Mouse (Mus musculus): ENCODE results near the gene Lrp1.

Lrp1 gene

GRCm38 (mm10) chr10:127652906-127653638, 32.1 kb upstream of the Lrp1 start:
- DNase-seq (ENCODE audit: low read depth, low spot score), result no peak

GRCm38 (mm10) chr10:127645791-127646190, 24.8 kb upstream of the Lrp1 start:
- DNase-seq (ENCODE audit: low read depth, low spot score), result no peak

GRCm38 (mm10) chr10:127643553-127644238, 22.7 kb upstream of the Lrp1 start:
- peak; percentile 86 for DNase-seq (ENCODE audit: low read depth, low spot score)

GRCm38 (mm10) chr10:127642772-127643552, 22.0 kb upstream of the Lrp1 start, which contains the start of gene Stat6:
TSS of gene Stat6 (plus strand) at chr10:127642986.
- DNase-seq (ENCODE audit: low read depth, low spot score), result peak; percentile 92

DNA sequence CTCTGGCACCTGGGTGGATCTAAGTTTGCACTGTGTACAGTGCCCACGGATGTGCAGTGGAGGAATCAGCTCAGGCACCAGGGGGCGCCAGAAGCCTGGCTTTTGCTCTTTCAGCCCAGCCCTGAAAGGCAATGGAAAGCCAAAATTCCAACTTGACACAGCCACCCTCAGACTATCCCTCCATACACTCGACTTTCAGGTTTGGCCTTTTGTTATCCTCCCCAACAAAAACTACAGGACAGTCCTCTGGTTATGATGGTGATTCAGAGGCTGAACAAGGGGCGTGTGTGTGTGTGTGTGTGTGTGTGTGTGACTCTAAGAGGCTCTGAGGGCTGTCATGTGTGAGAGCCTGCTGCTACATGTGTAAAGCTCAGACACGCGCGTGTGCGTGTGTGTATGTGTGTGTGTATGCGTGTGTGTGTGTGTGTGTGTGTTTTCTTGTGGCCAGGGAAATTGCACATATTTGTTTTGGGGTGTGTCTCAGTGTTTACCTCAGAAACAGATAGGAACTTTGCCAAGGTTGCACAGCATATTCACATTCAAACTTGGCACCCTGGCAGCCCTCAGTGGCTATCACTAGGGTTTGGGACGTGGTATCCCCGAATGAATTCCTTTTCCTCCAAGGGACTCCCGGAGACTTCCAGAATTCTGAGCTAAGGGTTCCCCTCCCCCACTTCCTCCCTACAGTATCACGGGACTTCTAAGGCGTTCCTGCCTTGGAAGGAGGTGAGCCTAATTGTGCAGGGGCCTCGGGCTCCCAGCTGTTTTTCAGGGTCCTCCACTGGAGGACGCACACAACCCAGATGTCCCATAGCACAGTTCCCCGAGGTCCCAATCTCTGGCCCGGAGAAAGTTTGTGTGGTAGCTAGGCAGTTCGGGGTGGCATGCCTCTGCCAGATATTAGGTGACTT, 21.2 kb upstream of the Lrp1 start:
- peak; percentile 87 for DNase-seq (ENCODE audit: low read depth, low spot score)

DNA sequence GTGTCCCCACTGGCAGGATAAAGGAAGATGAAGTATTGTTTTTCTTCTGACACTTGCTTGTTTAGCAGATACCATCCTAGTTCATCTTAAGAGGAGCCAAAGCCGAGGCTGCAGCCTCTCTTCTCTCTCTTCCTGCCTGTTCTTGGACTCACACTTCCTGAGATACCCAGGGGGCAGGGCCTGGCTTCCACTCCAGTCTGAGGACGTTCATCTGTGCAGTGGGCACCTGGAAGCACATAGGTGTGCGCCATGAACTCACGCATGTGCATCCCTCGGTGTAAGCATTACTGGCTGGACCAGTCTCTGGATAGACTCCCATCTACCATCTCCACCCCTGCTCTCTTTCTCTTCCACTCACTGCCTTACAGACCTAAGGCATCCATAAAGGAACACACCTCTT, 19.5 kb upstream of the Lrp1 start:
- DNase-seq (ENCODE audit: low read depth, low spot score), result no peak

GRCm38 (mm10) chr10:127632668-127633271, 11.8 kb upstream of the Lrp1 start:
- no peak for DNase-seq (ENCODE audit: low read depth, low spot score)

DNA sequence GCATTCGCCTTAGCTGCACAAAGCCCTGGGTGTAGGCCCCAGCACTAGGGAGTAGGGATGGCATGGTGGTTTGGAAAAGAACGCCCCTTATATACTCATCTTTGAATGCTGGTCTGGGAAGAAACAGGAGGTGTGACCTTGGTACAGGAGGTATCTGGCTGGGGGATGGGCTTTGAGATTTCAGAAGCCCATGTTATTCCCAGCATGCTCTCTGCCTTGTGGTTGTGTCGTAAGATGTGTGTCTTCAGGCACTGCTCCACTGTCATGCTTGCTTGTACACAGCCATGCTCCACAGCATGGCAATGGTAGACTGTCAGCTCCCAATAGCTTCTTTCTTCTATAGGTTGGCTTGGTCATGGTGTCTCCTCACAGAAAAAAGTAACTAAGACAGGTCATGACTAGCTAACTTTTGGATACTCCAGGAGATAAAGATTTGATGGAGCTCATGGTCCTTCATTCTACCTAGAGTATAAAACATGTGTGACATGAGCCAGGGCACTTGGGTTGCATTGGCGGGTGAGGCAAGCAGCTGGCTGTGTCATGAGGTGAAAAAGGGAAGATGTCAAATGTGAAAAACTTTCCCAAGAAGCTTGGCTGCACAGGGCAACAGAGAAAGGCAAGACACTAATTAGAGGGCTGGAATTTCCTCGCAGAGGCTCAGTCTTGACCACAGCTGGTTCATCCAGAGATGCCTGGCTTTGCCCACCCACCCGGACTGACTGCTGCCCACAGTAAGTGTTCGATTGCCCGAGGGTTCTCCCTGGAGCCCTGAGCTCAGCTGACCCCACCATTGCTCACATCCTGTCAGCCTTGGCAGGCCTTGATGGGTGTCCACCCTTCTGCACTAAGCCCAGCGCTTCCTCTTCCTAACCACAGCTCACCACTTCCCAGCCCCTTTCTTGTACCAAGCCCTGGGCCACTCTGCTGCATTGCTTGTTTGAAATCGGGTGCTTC, 10.6 kb upstream of the Lrp1 start:
- DNase-seq (ENCODE audit: low read depth, low spot score), result no peak

GRCm38 (mm10) chr10:127626433-127626832, 5.5 kb upstream of the Lrp1 start:
- peak; percentile 48 for DNase-seq (ENCODE audit: low read depth, low spot score)

- no peak for DNase-seq (ENCODE audit: low read depth, low spot score)
Observed at GRCm38 (mm10) chr10:127623439-127624216, 2.7 kb upstream of the Lrp1 start.

GRCm38 (mm10) chr10:127622661-127623060, 1.7 kb upstream of the Lrp1 start:
- no peak for DNase-seq (ENCODE audit: low read depth, low spot score)

- peak; percentile 25 for DNase-seq (ENCODE audit: low read depth, low spot score)
Observed at GRCm38 (mm10) chr10:127622057-127622392, 1.1 kb upstream of the Lrp1 start.

- peak; percentile 69 for DNase-seq (ENCODE audit: low read depth, low spot score)
Observed at GRCm38 (mm10) chr10:127621191-127622056, 476 bp upstream of the Lrp1 start.

GRCm38 (mm10) chr10:127619941-127620405, 975 bp downstream of the Lrp1 start:
- no peak for DNase-seq (ENCODE audit: low read depth, low spot score)

DNA sequence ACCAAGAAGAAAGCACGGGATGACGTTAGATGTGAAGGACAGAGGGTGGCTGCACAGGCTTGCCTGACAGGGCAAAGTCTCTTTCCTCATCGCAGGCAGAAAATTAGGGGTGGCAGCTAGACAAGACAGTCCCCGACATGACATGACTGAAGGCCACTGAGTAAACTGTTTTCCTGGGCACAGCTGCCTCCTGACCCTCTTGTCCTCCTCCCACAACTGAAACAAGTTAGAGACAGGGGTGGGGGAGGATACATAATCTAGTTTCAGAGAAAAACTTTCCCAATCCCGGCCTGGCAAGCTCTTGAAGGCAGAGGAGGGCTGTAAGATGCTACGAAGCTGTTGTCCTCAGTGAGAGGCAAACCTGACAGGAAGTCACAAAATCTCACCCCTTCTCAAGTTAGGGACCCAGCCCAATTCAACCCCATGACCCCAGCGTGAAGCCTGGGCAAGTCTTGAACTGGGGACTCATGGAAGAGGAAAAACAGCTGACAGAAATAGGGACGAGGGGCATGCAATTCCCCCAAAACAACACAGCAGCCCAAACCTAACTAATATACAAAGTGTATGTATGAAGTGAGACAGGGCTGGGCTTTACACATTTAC, 1.7 kb downstream of the Lrp1 start:
- DNase-seq (ENCODE audit: low read depth, low spot score), result no peak

DNA sequence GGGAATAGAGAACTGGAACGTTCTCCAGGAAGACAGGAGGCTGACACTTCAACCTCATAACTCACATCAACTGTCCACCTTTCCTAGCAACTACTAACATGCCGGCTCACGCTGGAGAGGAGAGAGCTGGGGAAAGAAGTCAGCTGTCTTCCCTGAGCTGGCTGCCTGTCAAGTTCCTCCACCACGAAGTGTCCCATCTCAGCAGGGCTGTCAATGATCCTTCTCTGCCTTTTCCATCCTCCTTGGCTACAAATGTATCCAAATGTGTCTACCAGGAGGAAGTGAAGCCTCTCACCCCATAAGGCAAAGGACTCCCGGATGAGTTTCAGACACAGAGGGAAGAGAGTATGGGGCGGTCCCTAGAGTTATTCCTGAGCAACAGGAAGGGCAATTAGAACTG, 2.8 kb downstream of the Lrp1 start:
- DNase-seq (ENCODE audit: low read depth, low spot score), result no peak

DNA sequence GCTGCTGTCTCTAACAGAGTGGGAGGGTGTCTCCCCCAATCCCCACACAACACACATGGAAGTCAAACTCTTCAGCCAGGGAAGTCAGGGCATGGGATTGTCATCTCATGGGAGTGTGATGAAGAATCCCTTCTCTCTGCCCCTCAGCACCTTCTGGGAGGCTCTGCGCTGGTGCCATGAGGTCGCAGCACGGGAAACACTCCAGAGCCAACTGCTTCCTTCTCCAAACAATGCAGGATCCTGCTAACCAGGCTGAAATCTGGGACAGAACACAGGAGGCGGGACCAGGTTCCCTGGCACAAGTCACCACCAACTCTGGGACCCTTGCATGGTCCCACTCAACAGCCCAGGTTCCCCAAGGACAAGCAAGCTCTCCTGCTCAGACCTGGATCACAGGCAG, 3.7 kb downstream of the Lrp1 start:
- no peak for DNase-seq (ENCODE audit: low read depth, low spot score)
